ENCODE assay signal across 16 mouse cellular contexts in the genomic region with DNA sequence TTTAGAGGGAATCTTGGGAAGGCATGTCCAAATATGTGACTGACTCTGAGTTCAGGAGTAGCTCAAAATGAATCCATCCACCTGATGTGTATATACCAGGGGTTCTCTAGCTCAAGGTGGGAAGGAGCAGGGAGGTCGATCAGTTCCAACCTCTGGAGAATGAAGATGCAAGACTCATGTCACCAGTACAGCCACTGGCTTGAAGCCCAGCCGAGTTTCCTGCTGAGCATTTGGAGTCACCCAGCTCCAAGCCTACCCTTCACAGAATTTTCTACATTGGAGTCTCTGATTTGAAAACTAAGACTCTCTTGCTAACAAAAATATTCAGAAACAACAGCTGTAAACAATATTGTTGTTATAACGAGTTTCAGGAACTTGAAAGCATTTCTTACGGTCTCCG.
"Had no signal": no experiment of that assay in that cellular context is flagged by ENCODE, and none has a peak within 500 bp of the region (broad histone marks: within the 10 kb centered on the region; RNA-seq: fewer than 3 reads in every experiment).

No protein-coding gene starts in this region.

- H3K4me3 ChIP-seq: liver, embryonic 13.5 days; liver, embryonic 15.5 days; lung, embryonic 15.5 days; megakaryocyte, embryonic 14.5 days; midbrain, embryonic 12.5 days; neural tube, embryonic 12.5 days; stomach, embryonic 15.5 days had no signal

- H3K4me1 ChIP-seq: liver, embryonic 13.5 days; liver, embryonic 15.5 days; megakaryocyte, embryonic 14.5 days; stomach, embryonic 15.5 days had no signal

- DNase-seq: liver, embryonic 13.5 days; liver, postnatal 0 days; lung, adult 2 months; midbrain, embryonic 14.5 days; right cerebral cortex, postnatal 14 days; thymus, adult 2 months; thymus, postnatal 25 days; thymus, postnatal 4 days had no signal

- H3K9me3 ChIP-seq: liver, embryonic 13.5 days; liver, embryonic 15.5 days; lung, embryonic 15.5 days; midbrain, embryonic 12.5 days; neural tube, embryonic 12.5 days; stomach, embryonic 15.5 days had no signal

- H3K9ac ChIP-seq: liver, embryonic 13.5 days; liver, embryonic 15.5 days; liver, postnatal 0 days; lung, embryonic 15.5 days; midbrain, embryonic 12.5 days; neural tube, embryonic 12.5 days; stomach, embryonic 15.5 days had no signal

- ATAC-seq: liver, postnatal 0 days had no signal

- H3K27ac ChIP-seq: liver, embryonic 13.5 days; liver, embryonic 15.5 days; lung, embryonic 15.5 days; macrophage; midbrain, embryonic 12.5 days; neural tube, embryonic 12.5 days; stomach, embryonic 15.5 days; stomach, postnatal 0 days had no signal

- H3K27me3 ChIP-seq: liver, embryonic 13.5 days; liver, embryonic 15.5 days; lung, embryonic 15.5 days; megakaryocyte, embryonic 14.5 days; midbrain, embryonic 12.5 days; neural tube, embryonic 12.5 days; stomach, embryonic 15.5 days had no signal

- H3K36me3 ChIP-seq: liver, embryonic 13.5 days; liver, embryonic 15.5 days; lung, embryonic 15.5 days; midbrain, embryonic 12.5 days; neural tube, embryonic 12.5 days; stomach, embryonic 15.5 days had no signal

- H3K4me2 ChIP-seq: liver, embryonic 13.5 days; liver, embryonic 15.5 days; lung, embryonic 15.5 days; midbrain, embryonic 12.5 days; neural tube, embryonic 12.5 days; stomach, embryonic 15.5 days had no signal
